Mouse (Mus musculus): Measurements from ENCODE around the gene Ube2c. TPM values are rescaled to one million over a fixed set of nuclear protein-coding genes. Genes with fewer than 3 reads are reported as not detected.

The Ube2c gene
- total RNA-seq, 2 experiments from 2014 or later: 0.36 TPM; not detected in 1

DNA sequence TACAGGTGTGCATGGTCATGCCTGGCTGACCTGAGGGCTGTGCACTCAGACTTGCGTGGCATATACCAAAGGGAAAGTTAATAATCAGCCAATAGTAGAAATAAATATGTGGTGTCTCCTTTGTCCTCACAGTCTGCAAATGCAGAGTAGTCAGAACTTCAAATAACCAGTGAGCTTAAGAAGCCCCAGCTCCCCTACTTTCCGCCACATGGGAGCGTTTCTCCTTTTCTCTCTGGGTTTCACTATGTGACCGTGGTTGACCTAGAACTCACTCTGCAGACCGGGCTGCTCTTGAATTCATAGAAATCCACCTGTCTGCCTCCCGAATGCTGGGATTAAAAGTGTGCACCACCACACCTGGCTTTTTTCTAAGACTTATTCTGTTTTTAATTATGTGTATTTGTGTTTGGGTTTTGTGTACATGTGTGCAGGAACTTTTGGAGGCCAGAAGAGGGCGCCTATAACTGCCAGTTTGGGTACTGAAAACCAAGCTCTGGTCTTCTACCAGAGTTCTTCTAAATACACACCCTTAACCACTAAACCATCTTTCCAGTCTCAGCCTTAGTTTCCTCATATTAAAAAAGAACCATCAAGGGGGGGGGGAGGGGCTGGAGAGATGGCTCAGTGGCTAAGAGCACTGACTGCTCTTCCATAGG, 14.4 kb downstream of the Ube2c start:
- intact Hi-C loops (cut with DNase I): no loop called here

DNA sequence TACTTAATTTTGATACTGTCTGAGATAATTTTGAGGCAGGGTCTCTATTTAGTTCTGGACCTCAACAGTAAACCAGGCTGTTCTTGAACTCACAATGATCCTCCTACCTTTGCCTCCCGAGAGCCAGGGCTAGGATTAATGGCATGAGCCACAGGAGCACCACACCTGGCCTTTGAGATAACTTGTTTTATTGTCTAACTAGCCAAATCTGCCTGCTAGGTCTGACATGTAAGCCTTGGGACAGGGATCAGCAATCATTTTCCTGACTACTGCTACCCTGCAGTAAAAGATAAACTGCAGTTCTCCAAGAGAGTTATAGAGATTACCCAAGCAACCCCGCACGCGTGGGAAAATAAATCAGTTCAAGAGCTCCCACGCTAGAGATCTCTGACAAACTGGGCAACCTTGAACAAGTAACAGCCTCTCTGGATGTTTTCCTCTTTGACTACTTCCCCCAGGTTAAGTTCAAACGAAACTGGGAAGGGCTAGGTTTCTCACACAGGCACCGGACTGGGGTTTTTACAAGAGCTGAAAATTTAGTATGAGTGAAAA, 15.2 kb downstream of the Ube2c start:
- H3K4me3 ChIP-seq: peak overlapping the region; percentile 89
- DNase-seq (ENCODE audit: extremely low spot score in 1 of 2, low spot score in 2 of 2): no peak
- peak overlapping the region; percentile 96 for H3K27ac ChIP-seq
- TF ChIP-seq CTCF (IDR thresholded peaks at IDR 0.05): no peak
- intact Hi-C loops (cut with DNase I): loop anchor here (5.0 kb wide), 1 partner anchor 108 kb away; no protein-coding TSS in a partner anchor

More for the DNA sequence above, 14.4 kb downstream of the Ube2c start:
- Histone ChIP-seq H3K27ac (no peak overlapping the region), H3K4me3 (no peak overlapping the region)
- no peak for DNase-seq (ENCODE audit: extremely low spot score in 1 of 2, low spot score in 2 of 2)
- peak; percentile 39 for TF ChIP-seq CTCF (IDR thresholded peaks at IDR 0.05)

DNA sequence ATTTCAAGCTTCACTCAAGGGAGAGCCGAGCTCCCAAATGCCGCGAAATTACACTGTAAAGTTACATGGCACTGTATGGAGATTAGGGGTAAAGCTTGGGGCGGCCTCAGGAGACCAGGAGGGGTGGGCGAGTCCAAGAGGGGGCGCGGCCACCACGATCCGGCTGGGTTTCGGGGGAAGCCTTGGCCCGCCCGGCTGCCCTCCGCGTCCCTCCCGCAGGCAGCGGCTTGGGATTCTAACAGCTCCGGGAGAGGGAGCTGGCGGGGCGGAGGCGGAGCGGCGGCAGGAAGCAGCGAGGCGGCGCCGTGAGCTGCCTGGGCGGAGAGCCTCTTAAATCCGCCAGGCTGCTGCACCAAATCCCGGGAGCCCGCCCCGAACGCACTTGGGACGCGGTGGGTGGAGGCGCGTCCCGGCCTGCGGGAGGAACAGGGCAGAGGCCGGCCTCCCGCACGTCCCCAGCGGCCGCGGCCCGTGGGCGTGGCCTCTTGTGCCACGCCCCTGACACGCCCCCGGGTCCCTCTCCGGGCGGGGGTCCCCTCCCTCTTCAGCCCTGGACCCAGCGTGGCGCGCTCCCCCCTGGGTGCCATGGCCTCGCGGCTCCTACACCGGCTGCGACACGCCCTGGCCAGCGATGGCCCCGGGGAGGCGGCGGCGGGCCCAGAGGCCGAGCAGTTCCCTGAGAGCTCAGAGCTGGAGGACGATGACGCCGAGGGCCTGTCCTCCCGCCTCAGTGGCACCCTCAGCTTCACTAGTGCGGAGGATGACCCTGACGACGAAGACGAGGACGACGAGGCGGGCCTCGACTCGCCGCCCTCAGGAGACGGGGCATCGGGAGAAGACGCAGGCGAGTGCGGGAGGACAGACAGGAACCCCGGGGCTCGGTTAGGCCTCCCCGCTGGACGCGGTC, 16.0 kb downstream of the Ube2c start, which contains the start of gene Snx21:
Gene Snx21 (plus strand): TSS at position 343 of the 907 bp plus-strand sequence.
- peak; percentile 87 for DNase-seq (ENCODE audit: extremely low spot score in 1 of 2, low spot score in 2 of 2)
- peak; percentile 48 for TF ChIP-seq CTCF (IDR thresholded peaks at IDR 0.05)
- Histone ChIP-seq H3K27ac (peak within 1 kb of the TSS; percentile 96), H3K4me3 (peak within 1 kb of the TSS; percentile 89)
- intact Hi-C loops (cut with DNase I): loop anchor here (5.0 kb wide), 1 partner anchor 108 kb away; no protein-coding TSS in a partner anchor

DNA sequence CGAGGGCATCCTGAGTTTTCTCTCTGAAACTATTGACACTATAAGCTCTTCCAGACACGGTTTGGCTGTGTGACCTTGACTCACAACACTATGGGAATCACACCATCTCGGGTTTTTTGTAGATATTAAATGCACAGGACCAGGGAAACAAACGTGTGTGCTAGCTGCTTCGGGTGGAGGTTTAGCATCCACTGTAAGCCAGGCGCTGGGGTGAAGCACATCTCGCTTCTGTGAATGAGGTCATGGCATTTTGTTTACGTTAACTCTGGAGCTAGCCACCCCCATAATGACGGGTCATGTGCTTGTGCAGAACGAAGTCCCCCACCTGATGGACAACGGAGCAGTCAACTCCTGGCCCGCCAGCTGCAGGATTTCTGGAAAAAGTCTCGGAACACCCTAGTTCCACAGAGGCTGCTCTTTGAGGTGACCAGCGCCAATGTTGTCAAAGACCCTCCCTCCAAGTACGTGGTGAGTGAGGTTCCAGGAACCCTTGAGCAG, 16.7 kb downstream of the Ube2c start:
- Histone ChIP-seq H3K4me3 (peak overlapping the region; percentile 89), H3K27ac (peak overlapping the region; percentile 96)
- intact Hi-C loops (cut with DNase I): loop anchor here (5.0 kb wide), 1 partner anchor 109 kb away; no protein-coding TSS in a partner anchor
- no peak for DNase-seq (ENCODE audit: extremely low spot score in 1 of 2, low spot score in 2 of 2)
- no peak for TF ChIP-seq CTCF (IDR thresholded peaks at IDR 0.05)

DNA sequence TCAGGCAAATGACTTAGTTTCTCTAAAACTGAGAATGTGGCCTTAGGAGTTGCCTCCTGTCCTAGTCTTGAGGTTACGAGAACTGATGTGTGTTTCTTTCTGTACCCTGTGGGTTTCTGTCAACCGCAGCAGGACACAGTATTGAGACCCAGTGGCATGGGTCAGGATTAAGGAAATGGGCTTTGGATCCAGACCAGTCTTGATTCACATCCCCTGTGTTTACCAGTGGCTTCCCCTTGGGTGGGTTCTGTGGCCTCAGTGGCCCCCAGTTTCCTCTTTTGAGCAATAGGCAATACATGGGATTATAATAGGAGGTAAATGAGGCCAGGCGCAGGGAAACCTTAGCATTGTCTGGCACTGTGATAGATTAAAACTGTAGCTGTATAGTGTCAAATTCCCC, 17.3 kb downstream of the Ube2c start:
- no peak for DNase-seq (ENCODE audit: extremely low spot score in 1 of 2, low spot score in 2 of 2)
- H3K4me3 ChIP-seq: peak overlapping the region; percentile 89
- TF ChIP-seq CTCF (IDR thresholded peaks at IDR 0.05): no peak
- intact Hi-C loops (cut with DNase I): loop anchor here (5.0 kb wide), 1 partner anchor 110 kb away; no protein-coding TSS in a partner anchor
- peak overlapping the region; percentile 96 for H3K27ac ChIP-seq

DNA sequence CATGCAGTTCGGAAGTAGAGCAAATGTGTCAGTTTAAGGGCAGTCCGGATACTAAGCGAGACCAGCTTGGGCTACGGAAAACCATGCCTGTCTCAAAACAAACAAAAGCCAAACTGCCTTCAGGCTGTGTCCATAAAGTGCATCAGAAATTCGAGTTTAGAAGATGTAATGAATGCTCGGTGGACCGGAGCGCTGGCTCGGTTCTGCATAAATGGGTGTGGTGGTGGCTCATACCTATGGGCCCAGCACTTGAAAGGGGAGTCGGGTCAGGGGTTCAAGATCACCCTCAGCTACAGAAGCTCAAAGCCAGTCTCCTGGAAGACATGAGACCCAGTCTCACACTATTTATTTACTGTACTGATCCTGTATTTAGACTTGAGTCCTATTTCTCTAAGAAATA, 18.1 kb downstream of the Ube2c start:
- H3K27ac ChIP-seq: no peak overlapping the region
- DNase-seq (ENCODE audit: extremely low spot score in 1 of 2, low spot score in 2 of 2): no peak
- TF ChIP-seq CTCF (IDR thresholded peaks at IDR 0.05): no peak
- peak overlapping the region; percentile 89 for H3K4me3 ChIP-seq
- intact Hi-C loops (cut with DNase I): loop anchor here (5.0 kb wide), 1 partner anchor 110 kb away; no protein-coding TSS in a partner anchor

DNA sequence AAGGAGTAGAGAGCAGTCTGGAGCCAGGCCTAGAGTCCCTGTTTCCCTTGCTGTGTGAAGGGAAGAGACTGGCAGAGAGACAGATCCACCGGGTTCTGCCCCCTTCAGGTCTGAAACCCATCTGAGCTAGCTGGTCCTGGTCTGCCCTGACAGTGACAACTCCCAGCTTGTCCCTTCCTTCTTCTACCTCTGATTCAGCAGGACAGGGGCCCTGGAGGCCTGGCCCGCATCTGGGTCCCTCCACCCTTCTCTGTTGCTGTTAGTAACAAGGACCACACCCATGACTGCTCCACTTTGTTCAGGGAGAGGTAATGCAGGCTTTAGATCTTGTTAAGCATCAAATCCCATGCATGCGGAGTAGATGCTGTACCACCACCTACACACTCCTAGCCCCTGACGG, 18.7 kb downstream of the Ube2c start:
- H3K4me3 ChIP-seq: peak overlapping the region; percentile 89; the same call in 1 of the 2 replicates
- intact Hi-C loops (cut with DNase I): loop anchor here (5.0 kb wide), 1 partner anchor 111 kb away; no protein-coding TSS in a partner anchor
- TF ChIP-seq CTCF (IDR thresholded peaks at IDR 0.05): no peak
- 0 out of 2 replicates have a peak overlapping the region, but pooled peaks have one; percentile 13 for H3K27ac ChIP-seq
- DNase-seq (ENCODE audit: extremely low spot score in 1 of 2, low spot score in 2 of 2): no peak

DNA sequence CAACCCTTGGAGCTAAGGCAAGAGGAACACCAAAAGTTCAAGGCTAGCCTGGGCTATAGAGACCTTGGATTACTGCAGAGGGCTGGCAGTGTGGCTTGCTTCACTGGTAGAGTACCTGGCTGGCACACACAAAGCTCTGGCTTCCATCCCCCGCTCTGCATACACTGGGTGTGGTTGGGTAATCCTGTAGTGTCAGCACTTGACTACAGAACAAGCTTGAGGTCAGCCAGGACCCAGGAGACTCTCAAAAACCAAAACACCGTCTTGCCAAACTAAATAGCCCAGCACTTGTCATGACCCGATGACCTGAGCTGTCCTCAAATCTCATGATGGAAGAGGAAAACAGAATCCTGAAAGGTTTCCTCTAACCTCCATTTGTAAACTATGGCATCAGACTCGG, 20.8 kb downstream of the Ube2c start:
- TF ChIP-seq CTCF (IDR thresholded peaks at IDR 0.05): no peak
- Histone ChIP-seq H3K4me3 (no peak overlapping the region), H3K27ac (no peak overlapping the region)
- no peak for DNase-seq (ENCODE audit: extremely low spot score in 1 of 2, low spot score in 2 of 2)
- intact Hi-C loops (cut with DNase I): no loop called here

DNA sequence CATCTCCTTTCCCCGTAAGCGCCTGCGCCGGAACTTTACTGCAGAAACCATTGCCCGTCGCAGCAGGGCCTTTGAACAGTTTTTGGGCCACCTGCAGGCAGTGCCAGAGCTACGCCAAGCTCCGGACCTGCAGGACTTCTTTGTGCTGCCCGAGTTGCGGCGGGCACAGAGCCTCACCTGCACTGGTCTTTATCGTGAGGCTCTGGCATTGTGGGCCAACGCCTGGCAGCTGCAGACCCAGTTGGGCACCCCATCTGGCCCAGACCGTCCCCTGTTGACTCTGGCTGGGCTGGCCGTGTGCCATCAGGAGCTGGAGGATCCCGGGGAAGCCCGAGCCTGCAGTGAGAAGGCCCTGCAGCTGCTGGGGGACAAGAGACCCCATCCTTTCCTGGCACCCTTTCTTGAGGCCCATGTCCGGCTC, 22.2 kb downstream of the Ube2c start:
- no peak for DNase-seq (ENCODE audit: extremely low spot score in 1 of 2, low spot score in 2 of 2)
- intact Hi-C loops (cut with DNase I): no loop called here
- no peak for TF ChIP-seq CTCF (IDR thresholded peaks at IDR 0.05)
- no peak overlapping the region for H3K4me3 ChIP-seq
- no peak overlapping the region for H3K27ac ChIP-seq

DNA sequence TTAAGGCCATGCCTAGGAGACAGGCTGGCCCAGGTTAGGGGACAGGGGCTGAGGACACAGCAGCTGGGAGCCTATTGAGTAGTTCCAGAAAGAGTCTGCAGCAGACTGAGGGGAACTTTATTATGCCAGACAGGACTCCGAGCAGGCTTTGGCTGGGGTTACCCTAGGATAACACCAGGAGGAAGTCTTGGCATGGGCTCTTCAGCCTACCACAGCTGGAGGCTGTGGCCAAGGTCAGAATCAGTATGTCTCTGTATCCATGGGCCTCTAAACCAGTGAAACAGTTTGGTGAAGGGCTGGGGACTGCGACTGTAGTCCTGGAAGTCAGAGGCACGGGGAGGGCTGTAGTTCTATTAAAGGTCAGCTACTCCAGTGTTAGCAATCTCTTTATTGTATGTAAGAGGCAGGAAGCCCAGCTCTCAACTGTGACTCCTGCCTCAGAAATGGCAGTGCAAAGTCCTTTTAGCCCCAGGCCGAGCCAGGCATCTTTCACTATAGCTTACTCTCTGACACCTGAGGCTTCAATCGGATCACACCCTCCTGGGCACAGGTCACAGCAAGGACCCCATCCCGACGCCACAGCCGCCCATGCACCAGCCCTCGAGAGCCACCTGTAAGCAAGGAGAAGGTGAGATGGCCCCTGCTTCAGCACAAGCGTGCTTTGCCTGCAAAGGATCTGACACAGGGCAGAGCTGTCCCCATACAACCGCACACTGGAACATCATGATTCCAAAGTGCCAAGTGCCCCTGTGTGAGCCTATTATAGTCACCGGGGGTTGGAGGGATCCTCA, 22.9 kb downstream of the Ube2c start:
- intact Hi-C loops (cut with DNase I): no loop called here
- H3K27ac ChIP-seq: no peak overlapping the region
- H3K4me3 ChIP-seq: no peak overlapping the region
- TF ChIP-seq CTCF (IDR thresholded peaks at IDR 0.05): no peak
- DNase-seq (ENCODE audit: extremely low spot score in 1 of 2, low spot score in 2 of 2): no peak

DNA sequence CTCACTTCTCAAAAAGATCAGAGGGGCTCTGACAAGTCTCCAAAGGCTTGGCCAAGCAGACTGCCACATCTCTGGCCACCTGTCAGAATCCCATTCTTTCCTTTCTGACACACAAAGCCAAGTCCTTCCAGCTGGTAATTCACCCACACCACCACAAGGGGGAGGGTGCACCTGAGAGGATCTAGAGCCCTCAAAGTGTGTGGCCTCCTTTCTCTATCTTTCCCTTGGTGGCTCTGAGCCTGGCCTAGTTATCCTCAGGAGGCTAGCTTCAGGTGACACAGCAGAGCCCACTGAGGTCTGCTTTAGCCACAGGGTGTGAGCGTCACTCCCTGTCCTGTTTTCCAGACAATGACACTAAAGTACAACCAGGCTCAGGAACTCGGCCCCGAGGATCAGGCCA, 23.5 kb downstream of the Ube2c start:
- Histone ChIP-seq H3K27ac (no peak overlapping the region), H3K4me3 (no peak overlapping the region)
- TF ChIP-seq CTCF (IDR thresholded peaks at IDR 0.05): peak; percentile 78
- peak in 1 of 2 experiments; percentile 62 for DNase-seq (ENCODE audit: extremely low spot score in 1 of 2, low spot score in 2 of 2)
- intact Hi-C loops (cut with DNase I): no loop called here

All from left cerebral cortex, adult 2 months (tissue).